Mouse (Mus musculus): ENCODE measurements around the gene Cmss1.

The Cmss1 gene

DNA sequence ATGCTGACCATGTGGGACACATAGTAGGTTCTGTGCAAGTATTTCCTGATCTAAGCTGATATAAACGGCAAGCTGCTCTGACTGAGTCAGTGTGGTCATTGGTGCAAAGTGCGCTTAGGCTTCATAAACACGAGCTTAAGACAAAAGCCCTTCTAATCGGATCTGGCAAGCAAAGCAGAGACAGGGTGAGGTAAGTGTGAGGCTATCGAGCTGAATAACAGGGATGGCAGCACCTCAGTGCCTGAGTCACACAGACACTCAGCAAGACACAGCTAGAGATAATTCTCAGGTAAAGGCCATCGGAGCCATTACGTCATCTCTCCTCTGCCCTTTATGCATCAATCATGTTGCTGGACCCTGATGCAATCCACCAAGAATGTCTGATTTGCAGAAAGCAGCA lies 153.7 kb downstream of the Cmss1 start:
- in situ Hi-C loops (cut with MboI; ENCODE audit: low pct_unique_long_range_greater_than_20kb in 1 of 2, low sequenced_read_pairs in 2 of 2, unreplicated experiment in 1 of 2): no loop called here

GRCm38 (mm10) chr16:57445096-57446094 lies 161.3 kb downstream of the Cmss1 start:
- in situ Hi-C loops (cut with MboI; ENCODE audit: low pct_unique_long_range_greater_than_20kb in 1 of 2, low sequenced_read_pairs in 2 of 2, unreplicated experiment in 1 of 2): no loop called here

GRCm38 (mm10) chr16:57440706-57441437 lies 165.8 kb downstream of the Cmss1 start:
- in situ Hi-C loops (cut with MboI; ENCODE audit: low pct_unique_long_range_greater_than_20kb in 1 of 2, low sequenced_read_pairs in 2 of 2, unreplicated experiment in 1 of 2): no loop called here

GRCm38 (mm10) chr16:57439206-57439605 lies 167.5 kb downstream of the Cmss1 start:
- in situ Hi-C loops (cut with MboI; ENCODE audit: low pct_unique_long_range_greater_than_20kb in 1 of 2, low sequenced_read_pairs in 2 of 2, unreplicated experiment in 1 of 2): no loop called here

- in situ Hi-C loops (cut with MboI; ENCODE audit: low pct_unique_long_range_greater_than_20kb in 1 of 2, low sequenced_read_pairs in 2 of 2, unreplicated experiment in 1 of 2): no loop called here
Measured at GRCm38 (mm10) chr16:57438288-57438685, 168.4 kb downstream of the Cmss1 start.

GRCm38 (mm10) chr16:57437523-57438287 lies 169.0 kb downstream of the Cmss1 start:
- in situ Hi-C loops (cut with MboI; ENCODE audit: low pct_unique_long_range_greater_than_20kb in 1 of 2, low sequenced_read_pairs in 2 of 2, unreplicated experiment in 1 of 2): no loop called here

DNA sequence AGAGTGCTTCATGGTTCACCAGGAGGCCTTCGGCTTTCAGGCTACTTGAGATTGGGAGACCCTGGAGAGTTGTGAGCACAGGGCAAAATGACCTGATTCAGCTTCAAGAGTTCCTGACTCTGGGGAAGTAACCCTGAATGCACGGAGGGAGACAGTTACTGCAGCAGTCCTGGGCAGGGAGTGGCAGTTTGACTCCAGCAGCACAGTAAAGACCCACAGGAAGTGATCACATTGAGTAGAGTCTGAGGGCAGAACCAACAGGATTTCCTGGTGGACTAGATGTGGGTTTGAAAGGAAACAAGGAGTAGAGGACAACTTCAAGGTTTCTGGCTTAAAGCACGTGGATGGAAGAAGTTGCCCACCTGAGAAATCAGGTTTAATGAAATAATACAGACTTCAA lies 172.0 kb downstream of the Cmss1 start:
- in situ Hi-C loops (cut with MboI; ENCODE audit: low pct_unique_long_range_greater_than_20kb in 1 of 2, low sequenced_read_pairs in 2 of 2, unreplicated experiment in 1 of 2): no loop called here

DNA sequence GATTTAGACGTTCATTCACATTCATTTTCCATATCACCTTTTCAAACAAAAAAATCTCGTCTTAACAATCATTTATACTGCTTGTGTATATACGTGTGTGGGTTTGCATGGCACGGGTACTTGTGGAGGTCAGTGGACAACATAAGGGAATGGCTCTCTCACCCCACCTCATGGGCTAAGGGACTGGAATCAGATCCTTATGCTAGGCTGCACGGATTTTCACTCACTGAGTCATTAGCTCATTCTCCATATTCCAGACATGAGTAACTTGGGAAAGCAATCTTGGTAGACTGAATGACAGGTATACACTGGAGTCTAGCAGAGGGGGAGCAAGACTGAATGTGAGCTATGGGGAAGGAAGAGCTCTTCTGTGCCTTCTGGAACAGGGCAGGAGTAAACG lies 173.0 kb downstream of the Cmss1 start:
- in situ Hi-C loops (cut with MboI; ENCODE audit: low pct_unique_long_range_greater_than_20kb in 1 of 2, low sequenced_read_pairs in 2 of 2, unreplicated experiment in 1 of 2): no loop called here

DNA sequence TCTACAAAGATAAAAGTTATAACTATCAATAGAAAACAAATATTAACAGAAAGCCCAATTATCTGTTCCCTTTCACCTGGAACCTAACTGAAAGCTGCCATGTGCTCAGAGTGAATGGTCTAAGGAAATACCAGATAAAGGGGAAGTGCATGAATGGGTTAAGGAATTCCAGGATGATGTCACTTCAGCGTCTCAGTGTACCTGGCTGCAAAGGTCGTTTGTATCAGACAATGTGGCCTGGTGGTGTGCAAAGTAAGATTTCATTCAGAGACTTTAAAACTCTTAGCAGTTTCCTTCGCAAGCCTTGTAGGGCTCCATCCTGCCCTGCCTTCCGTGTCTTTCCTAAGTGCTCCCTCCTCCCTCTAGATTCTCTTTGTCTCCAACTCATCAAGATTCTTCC lies 173.5 kb downstream of the Cmss1 start:
- in situ Hi-C loops (cut with MboI; ENCODE audit: low pct_unique_long_range_greater_than_20kb in 1 of 2, low sequenced_read_pairs in 2 of 2, unreplicated experiment in 1 of 2): no loop called here

DNA sequence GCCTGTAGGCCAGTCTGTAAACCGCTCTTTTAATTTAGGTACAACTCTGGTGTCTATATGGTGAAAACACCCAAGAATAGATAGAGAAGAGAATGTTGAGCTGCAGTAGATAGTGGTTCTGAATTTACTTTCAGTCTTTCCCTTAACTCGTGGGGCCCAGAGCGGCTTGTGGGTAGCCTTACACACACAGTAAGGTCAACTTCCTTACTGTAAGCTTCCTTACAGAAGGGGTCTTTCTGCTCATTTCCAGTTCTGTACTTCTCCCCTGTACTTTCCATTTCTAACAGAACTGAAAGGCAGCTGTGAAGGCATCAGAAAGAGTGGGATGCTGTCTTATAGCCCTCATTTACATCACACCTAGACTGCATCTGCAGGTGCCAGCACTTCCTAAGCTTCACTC lies 175.4 kb downstream of the Cmss1 start:
- in situ Hi-C loops (cut with MboI; ENCODE audit: low pct_unique_long_range_greater_than_20kb in 1 of 2, low sequenced_read_pairs in 2 of 2, unreplicated experiment in 1 of 2): no loop called here

DNA sequence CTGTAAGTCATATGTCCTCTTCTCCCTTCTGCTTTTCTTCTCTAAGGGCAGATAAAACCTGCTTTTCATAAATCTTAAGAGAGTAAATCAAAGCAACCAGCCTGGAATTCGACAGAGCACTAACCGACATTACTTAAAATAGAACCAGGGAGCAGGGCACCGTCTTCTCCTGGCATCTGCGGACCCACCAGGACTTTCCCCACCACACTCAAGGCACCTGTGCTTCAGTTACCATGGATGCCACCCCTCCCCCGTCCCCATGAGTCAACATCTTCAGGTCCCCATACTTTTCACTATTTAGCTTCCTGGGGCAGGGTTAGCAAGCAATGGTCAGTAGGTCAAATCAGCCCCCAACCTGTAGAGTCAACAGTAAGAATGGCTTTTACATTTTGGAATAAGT lies 177.7 kb downstream of the Cmss1 start:
- in situ Hi-C loops (cut with MboI; ENCODE audit: low pct_unique_long_range_greater_than_20kb in 1 of 2, low sequenced_read_pairs in 2 of 2, unreplicated experiment in 1 of 2): no loop called here

DNA sequence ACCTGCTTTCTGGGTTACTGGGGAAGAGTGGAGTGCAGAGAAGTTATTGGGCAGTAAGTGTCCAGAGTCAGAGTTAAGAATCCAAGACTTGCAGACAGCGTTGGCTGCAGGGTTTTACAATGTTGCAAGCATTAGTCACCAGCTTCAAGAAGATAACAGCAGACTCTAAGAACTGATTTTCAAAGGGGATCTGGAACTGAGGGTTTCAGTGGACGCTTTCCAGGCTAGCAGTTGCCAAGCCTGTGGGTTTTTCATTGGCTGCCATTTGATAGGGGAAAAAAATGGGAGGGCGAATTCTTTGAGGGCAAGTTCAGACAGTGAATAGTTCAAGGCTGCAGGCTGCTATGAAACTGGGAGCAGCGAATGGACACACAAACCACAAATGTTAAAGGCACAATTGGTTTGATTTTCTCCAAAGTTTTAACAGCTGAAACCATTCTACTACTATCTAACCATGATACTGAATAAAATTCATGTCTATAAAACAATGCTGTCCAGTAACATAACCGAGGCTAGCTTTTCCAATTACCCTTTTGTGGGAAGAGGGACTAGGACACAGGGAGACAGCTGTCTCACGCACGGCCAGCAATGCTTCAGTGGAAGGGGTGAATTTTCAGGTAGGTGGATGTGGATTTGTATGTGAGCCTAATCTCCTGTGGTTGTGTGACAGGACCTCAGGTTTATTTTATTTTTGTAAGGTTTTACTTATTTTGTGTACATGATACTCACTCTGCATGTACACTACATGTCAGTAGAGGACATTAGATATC lies 179.0 kb downstream of the Cmss1 start:
- in situ Hi-C loops (cut with MboI; ENCODE audit: low pct_unique_long_range_greater_than_20kb in 1 of 2, low sequenced_read_pairs in 2 of 2, unreplicated experiment in 1 of 2): no loop called here

DNA sequence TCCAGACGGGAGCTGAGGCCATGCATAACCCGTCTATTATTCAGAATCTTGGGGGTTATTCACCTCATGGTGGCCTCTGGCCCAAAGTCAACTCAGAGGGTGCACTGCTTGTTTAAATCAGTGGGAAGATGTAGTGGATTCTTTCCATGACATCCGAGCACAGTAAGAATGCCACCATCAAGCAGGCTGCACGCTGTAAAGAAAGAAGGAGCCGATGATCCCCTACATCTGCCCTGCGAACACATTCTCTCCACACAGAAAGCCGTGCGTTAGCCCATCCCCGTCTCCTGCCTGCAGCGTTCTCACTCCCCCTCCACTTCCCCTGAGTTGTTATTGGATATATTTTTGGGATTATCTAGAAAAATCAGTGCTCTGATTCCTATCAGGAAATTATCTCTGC lies 180.0 kb downstream of the Cmss1 start:
- in situ Hi-C loops (cut with MboI; ENCODE audit: low pct_unique_long_range_greater_than_20kb in 1 of 2, low sequenced_read_pairs in 2 of 2, unreplicated experiment in 1 of 2): no loop called here

GRCm38 (mm10) chr16:57423001-57423800 lies 183.5 kb downstream of the Cmss1 start:
- in situ Hi-C loops (cut with MboI; ENCODE audit: low pct_unique_long_range_greater_than_20kb in 1 of 2, low sequenced_read_pairs in 2 of 2, unreplicated experiment in 1 of 2): no loop called here

- in situ Hi-C loops (cut with MboI; ENCODE audit: low pct_unique_long_range_greater_than_20kb in 1 of 2, low sequenced_read_pairs in 2 of 2, unreplicated experiment in 1 of 2): no loop called here
Measured at GRCm38 (mm10) chr16:57421680-57422417, 184.8 kb downstream of the Cmss1 start.

GRCm38 (mm10) chr16:57420773-57421556 lies 185.7 kb downstream of the Cmss1 start:
- in situ Hi-C loops (cut with MboI; ENCODE audit: low pct_unique_long_range_greater_than_20kb in 1 of 2, low sequenced_read_pairs in 2 of 2, unreplicated experiment in 1 of 2): no loop called here

Data from mouse embryonic stem cell (cell line).